Mouse (Mus musculus) lung, postnatal 10 days (tissue): ENCODE data around the gene B3glct.
A peak's percentile ranks its signal among the peaks of the same experiment; 100 is the strongest.

Source experiments
- DNase-seq: peaks from one replicate; pipeline ENCODE4 v3.0.0; 2021

The B3glct gene

DNA sequence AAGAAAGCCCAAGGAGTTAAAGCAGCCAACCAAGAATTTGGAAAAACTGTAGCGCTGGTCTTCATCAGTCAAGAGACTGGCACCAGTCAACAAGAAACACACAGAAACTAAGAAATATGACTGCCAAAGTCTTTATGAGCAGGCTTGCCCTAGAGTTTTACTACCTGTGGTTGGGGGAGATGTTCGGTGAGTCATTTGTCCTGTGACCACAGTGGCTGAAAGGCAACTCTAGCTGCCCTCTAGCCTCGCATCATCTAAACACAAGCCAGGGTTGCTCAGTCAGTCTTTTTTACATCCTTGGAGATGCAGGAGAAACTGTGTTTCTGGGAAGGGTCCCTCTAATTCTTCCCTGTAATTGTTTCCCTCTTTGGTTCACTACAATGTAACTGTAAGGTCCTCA lies 834 bp upstream of the B3glct start:
- DNase-seq, result no peak

DNA sequence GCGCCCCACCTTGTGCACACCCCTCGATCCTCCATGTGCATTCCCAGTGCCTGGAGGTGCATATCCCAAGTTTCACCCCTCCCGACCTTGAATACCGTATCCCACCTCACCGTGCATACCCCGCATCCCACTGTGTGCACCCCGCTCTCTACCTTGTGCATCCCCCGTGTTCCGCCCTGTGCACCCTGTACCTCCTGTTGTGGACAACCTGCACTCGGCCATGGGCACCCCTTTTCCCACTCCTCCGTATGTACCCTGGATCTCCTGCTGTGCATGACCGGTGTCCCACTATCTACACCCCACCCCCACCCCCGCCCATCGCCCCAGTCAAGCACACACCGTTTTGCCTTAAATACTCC lies 939 bp downstream of the B3glct start:
- DNase-seq, result no peak

DNA sequence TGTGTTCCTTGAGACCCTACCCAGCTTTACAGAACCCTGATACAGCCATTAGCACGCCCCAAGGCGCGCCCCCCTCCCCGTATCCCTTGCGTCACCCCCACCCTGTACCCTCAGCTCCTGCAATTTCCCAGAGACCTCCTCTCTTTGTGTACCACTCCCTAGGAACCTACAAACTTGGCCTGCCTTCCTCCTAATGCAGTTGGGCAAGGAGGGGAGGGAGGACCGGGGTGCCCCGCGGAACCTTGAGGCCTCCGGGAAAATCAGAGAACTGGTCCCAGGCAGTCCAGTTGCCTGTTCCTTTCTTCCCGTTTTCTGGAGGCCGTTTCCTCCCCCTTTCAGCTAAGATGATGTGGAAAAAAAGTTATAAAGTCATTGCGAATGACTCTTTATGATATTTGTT lies 1.3 kb downstream of the B3glct start:
- peak; percentile 6 for DNase-seq

DNA sequence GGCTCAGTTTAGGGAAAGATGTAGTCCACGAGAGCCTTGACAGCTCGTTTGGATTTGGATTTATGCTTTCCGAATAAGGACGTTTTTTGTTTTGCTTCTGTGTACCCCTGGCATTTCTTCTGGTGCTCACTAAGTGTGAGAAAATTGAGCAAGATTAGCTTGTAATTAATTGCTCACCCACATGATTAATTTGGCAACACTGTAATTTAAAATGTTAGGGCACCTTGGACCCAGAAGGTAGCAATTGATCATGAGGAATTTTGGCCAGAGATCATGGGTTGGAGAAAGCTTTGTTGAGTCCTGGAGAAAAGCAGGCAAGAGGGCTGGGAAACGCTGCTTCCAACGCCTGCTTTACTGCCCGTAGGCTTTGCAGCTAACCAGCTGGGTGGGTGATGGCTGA lies 1.9 kb downstream of the B3glct start:
- DNase-seq, result no peak

DNA sequence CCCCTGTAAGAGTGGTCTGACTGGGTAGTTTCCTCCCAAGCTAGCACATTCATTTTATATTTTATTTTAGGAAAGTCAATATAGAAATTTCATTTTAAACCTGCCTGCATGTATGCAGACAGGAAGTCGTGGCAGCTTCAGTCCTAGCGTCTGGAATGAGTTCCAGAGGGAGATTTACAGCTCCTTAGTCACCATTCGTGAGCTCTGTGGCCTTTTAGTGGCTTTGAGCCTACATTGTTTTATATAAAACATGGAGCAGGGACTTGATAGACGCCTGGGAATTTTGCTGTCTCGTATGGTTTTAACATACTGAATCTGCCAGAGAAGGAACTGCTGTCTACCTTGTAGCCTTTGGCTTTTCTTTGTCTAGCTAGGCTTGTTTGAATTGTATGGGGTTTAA lies 2.9 kb downstream of the B3glct start:
- DNase-seq, result no peak

DNA sequence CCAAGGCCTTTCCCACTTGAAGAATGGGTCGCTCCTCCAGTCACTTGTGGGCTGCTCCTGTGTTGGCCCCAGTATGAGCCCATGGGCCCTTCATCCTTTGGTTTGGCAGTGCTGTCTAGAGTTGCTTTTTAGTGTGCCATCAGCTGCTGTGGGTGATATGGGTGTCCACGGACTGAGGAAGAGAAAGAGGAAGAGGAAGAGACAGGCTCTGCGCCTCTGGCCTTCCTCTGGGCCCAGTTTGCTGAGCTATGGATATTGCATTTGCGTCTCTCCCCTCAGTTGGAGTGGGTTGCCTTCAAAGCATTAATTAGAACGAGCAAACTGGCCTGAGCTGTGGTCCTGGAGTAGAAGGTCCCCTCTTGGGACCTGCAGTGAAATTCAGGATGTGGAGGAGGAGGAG lies 11.8 kb downstream of the B3glct start:
- DNase-seq, result no peak

DNA sequence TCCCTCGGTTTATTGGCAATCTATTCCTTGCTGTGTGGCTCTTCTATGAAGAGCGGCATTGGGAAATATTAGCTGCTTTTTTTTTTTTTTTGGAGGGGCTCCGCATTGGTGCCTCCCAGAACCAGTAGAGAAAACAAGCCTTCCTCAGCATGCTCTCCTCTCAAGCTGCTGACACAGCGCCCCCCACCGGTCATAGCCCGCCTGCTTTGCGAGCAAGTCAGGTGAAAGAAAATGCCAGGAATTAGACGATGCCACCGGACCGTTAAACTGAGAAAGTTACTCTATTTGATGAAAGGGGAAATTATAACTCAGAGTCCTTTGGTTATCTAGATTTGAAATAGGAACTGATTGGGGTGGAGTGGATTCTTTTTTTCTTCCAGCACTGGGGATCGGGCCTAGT lies 14.5 kb downstream of the B3glct start:
- DNase-seq, result no peak

DNA sequence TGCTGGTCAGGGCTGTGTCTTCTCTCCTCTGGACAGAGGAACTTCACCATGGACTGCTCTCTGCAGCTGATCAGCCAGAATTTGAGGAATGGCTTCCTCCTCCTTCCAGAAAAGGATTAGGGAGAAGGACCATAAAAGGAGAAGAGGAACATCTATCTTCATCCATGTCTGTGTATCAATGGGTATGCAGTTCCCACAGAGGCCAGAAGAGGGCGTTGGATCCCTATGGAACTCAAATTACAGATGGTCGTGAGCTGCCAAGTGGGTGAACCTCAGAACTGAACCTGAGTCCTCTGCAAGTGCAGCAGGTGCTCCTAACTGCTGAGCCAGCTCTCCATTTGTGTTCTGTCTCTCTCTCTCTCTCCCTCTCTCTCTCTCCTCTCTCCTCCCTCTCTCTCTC lies 15.2 kb downstream of the B3glct start:
- no peak for DNase-seq

DNA sequence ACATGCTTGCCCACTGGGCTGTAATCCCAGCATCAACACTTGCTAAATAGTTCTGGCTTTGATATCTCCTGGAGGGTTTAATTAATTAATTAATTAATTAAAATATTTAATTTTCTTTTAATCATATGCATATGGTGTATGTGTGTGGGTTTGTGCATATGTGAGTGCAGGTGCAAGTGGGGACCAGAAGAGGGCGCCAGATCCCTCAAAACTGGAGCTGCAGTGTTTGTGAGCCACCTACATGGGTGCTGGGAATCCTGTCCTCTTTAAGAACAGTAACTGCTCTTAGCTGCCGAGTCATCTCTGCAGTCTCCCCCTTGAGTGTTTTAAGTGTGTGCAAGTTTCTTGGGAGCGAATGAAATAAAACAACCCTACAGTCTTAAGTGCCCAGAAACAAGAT lies 15.9 kb downstream of the B3glct start:
- no peak for DNase-seq

DNA sequence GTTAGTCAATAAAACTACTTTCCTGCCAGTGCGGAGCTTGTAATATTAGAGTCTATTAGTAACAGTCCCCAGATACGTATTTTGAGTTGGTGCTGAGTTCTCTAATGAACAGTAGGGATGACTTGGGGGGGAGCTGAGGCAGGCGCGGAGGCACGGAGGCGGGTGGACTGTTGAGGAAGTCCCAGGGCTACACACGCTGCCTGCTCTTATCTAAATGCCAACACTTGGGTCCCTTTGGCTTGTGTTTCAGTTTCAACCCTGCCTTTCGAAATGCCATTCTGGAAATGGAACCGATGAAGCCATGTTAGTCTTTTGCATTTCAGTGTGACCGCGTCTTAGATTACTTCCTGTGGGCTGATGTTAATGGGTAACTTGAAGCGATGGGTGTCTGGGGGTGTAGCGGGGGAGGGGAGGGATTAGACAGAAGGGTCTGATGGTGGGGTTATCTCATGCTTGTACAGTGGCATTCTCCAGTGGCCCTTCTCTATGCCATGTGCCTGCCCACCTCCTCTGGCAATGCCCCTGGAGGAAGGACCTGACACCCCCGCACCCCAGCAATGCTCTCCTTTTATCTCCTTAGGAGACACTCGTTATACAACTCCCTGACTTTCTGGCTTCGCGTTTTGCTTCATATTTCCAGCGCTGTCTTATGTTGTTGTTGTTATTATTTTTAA lies 17.2 kb downstream of the B3glct start:
- DNase-seq, result no peak

DNA sequence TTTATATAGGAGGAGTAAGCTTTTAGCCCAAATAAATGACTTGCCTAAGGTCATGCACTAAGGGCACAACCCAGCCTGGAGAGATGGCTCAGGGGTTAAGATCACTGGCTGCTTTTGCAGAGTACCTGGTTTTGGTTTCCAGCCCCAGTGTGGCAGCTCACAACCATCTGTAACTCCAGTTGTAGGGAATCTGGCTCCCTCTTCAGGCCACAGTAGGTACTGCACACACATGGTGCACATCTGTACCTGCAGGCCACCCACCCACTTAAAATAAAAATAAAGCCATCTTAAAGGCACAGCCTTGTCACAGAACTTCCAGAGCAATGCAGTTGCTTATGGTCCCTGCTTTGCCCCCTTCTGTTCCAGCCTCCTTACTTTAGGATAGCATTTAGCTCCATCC lies 24.7 kb downstream of the B3glct start:
- no peak for DNase-seq

DNA sequence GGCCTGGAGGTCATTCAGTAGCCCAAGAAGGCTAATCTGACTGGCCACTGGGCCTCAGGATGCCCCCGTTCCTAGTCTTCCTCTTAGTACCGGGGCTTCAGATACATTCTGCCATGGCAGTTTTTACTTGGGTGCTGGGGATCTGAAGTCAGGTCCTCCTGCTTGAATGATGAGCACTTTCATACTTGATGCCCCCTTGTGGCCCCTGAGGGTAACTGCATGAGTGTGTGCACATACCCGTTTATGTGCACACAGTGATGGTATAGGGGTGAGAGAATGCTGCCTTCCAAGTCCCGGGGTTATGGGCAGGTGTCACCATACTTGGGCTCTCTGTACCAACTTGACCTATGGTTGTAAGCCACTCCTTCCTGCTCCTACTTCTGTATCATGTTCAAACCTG lies 33.5 kb downstream of the B3glct start:
- DNase-seq, result no peak

DNA sequence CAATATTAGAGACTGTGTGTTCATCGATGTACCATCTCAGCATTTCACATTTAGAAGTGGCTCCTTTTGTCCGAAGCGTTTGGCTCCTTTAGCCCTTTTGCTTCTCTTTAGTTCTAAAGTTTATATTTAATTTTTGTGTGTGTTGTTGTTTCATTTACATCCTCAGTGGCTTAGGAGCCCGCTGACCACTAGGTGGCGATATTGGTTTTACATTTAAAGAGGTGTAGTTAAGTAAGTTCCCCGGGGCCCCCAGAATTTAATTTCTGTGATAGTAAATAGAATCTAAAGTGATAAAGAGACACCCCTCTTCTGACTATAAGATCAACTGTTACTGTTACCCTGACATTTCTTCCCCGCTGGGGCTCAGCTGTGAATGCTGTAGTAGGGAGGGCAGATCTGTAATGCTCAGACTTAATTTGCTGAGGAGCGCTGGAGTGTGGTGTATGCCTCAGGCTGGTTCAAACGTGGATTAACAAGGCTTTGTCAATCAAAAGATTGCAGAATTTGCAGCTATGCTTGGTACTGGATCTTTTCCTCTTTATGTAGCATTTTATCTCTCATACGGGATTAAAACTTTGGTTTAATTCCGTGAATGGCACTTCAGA lies 35.2 kb downstream of the B3glct start:
- peak; percentile 54 for DNase-seq

DNA sequence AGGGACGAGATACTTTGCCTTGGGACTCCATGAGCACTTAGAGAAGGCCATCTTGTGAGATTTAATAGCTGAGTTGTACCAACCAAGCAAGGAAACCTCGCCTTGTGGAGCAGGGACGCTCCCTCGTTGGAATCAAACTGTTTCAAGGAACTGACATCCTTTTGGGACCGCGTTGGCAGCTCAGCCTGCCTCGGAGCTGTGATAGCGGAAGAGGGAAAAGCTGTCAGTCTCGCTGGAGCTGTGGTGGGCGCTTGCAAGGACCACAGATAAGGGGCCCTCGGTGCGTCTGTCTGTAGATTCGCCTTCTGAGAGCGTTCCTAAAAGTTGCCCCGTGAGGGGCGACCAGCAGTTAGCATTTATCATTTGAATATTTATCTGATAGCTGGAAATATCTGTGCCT lies 35.8 kb downstream of the B3glct start:
- no peak for DNase-seq

DNA sequence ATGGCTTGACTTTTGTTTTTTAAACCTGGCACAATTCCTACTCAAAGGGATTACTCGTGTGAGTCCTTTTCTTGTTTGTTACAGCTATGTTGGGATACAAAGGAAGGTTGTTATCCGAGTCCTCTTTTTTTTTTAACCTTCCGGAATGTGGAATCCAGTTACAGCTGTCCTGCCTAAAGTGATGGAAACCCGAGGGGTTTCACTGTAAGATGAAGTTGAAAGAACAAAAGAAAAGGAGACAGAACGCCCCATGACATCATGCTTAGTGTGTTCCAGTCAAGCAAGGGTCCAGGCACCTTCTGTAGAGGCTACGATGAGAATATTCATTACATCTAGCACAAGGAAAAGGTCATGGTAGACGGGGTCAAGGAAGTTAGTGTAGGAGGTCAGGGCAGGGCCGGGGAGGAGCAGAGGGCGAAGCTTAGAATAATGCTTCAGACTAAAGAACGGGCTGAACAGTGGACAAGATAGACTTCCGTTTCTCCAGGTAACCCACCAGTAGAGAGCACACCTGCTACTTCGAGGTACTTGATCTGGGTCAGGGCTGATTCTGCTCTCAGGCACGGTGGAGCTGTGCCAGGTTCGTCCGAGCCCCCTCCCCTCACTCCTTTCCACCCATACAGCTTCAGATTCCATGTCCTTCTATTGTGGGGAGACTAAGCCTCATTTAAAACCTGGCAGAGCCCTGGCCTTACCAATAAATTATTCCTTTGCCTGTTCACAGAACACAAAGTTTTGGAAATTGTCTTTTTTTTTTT lies 37.7 kb downstream of the B3glct start:
- no peak for DNase-seq

DNA sequence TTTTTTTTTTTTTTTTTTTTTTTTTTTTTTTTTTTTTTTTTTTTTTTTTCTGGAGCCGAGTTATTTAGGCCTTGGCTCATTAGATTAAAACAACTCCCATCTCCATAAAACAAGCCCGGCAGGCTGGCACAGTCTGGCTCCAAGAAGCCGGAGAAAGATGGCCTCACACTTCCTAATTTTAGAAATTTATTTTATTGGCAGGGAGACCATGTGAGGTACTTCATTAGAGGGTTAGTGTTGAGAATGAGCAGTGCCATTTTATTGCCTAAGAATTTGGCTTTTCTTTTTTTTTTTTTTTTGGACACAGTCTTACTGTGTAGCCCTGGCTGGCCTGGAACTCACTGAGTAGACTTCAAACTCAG lies 38.3 kb downstream of the B3glct start:
- no peak for DNase-seq

DNA sequence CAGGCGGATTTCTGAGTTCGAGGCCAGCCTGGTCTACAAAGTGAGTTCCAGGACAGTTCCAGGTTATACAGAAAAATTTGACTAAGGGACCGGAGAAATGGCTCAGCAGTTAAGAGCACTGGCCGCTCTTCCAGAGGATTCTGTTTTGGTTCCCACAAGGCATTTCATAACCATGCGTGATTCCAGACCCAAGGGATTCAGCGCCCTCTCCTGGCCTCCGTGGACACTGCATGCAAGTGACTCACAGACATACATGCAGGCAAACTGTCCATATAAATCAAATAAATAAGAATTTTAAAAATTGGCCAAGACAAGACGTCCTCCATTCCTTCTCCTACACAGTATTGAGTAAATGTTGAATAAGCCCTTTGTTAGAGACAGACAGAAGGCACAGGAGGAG lies 53.7 kb downstream of the B3glct start:
- no peak for DNase-seq

DNA sequence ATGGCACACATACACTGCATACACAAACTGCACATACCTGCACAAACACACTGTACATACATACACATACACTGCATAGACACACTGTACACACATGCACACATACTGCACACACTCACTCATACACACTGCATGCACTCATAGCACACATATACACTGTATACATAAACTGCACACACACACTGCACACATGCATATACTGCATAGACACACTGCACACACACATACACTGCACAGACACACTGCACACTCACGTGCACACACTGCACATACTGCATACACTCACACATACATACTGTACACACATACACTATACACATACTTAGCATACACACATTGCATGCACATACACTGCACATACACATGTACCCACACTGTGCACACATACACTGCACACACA lies 59.2 kb downstream of the B3glct start:
- no peak for DNase-seq

DNA sequence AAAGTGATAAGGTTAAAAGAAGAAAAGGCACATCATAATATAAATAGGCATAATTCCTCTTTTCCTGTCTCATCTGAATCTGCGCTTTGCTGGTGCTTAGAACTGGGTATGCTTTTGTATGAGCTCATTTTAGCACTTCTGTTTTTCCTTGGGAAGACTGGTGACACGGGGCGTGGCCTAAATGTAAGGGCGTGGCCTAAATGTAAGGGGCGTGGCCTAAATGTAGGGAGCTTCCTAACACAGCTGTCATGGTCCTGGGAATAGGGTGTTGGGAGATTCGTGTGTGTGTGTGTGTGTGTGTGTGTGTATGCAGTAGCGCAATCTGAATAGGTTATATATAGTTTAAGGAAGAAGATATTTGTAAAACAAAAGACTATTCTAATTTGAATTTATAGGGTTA lies 62.1 kb downstream of the B3glct start:
- DNase-seq, result no peak

DNA sequence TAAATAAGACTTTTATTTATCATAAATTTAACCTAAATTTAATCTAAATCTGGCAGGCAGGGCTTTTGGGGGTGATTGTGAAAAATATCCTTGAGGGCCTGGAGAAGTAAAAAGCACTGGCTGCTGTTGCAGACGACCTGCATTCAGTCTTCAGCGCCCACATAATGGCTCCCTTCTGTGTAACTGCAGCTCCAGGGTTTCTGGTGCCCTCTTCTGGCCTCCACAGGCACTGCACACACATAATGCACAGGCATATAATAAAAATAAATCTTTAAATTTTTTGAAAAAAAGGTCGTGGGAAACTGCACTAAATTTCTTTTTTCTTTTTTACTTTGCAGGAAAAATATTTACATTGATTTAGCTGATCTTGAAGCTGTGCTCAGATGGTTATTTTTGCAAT lies 62.7 kb downstream of the B3glct start:
- DNase-seq, result no peak

DNA sequence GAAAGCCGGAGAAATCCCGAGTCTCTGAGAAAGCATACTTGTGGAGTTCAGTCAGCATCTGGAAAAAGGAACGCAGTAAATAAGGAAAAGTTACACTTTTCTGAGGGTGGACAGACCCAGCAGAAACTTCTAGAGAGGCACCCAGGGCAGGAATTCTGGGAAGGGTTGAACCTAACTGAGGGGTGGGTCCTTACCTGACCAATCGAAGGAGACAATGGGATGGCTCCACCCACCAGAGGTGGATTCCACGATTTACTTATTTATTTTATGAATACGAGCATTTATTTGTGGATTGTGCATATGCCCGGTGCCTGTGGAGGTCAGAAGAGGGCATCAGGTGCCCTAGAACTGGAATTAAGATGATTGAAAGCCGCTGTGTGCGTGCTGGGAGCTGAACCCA lies 64.3 kb downstream of the B3glct start:
- DNase-seq, result no peak

DNA sequence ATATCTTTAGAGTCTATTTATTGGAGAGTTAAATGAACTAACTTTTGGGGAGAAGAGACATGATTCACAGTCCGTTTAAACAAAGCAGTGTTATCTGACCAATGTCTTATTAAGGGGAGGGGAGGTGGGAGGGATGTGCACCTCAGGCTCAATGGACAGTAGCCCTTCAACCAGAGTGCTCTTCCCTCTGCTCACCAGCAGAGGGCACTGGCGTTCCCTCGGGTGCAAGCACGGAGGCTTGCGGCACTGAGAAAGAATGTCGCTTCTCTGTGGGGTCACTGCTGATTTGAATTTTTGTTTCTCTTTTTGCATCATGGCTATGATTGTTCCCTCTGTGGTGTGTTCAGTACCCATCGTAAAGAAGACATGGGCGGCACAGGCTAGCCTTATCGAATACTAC lies 67.0 kb downstream of the B3glct start:
- DNase-seq, result no peak

DNA sequence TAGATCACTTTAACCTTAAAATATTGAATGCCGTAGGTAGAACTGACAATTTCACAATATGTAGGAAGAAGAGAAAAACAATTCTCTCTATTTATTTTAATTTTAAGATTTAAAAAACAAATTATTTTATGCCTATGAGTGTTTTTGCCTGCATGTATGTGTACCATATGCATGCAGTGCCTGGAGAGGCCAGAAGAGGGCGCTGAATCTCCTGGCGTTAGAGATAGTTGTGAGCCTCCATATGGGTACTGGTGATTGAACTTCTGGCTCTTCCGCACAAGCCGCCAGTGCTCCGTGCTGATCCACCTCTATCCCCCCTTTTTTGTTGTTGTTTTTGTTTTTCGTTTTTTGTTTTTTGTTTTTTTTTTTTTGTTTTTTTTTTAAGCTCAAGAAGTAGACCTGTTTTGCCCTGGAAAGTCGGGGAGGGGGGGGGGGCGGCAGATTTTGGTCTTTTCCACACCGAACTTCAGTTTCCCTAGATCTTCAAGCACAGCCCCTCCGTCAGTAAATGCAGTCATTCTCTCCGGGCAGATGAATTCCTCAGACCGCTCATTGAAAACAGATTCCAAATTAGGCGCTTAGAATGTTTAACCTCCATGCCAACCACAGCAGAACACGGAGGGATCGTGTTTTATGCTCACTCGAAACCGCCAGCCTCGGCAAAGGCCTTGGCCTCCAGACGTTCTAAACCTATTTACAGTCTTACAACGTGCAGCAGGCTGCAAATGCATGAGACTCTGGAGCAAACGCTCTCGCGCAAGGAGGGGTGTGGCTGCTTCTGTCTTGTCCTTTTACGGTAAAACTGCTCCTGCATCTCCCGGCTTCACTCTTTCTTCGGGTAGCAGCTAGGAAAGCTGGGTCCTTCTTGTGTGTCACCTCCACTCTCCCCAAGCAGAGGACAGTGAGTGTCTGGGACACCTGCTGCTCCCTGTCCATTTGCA lies 70.9 kb downstream of the B3glct start:
- no peak for DNase-seq

DNA sequence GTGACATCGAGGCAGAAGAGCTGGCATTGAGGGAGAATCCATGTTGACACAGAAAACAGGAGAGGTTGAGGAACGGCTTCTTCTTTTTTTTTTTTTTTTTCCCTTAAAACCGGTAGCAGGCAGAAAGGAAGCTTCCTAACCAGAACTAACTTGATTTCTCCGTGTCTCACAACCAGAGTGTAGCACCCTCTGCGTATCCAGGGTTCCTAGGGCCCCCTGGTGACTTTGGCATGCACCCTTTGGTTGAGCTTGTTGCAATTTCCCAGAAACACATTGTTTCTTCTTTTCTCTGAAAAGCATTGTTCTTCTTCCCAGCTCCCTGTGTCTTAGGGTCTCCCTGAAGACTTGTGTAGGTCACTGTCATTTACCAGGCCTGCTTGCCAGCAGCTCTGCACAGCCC lies 73.8 kb downstream of the B3glct start:
- DNase-seq, result no peak
